In the genomic region with DNA sequence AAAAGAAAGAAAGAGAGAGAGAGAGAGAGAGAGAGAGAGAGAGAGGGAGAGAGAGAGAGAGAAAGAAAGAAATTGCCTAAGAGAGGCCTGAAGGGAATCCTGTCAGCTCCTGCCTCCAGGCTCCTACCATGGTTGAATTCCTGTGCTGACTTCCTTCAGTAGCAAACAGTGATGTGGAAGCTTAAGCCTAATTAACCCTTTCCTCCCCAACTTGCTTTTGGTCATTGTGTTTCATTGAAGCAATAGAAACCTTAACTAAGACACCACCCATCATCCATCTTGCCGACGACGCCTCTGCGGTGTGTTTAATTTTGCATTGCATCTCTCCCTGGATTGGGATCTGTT, we compare ENCODE assay signal across 29 mouse cellular contexts. TPM values are rescaled to one million over a fixed set of nuclear protein-coding genes. Genes with fewer than 3 reads are reported as not detected.
DNase-seq lines count a peak whose midpoint lies in the region; ATAC-seq and TF ChIP-seq lines count a peak whose summit lies in the region.
"Had no signal": no experiment of that assay in that cellular context is flagged by ENCODE, and none has a peak within 500 bp of the region (broad histone marks: within the 10 kb centered on the region; RNA-seq: fewer than 3 reads in every experiment).

No protein-coding gene starts in this region.

- no peak overlapping the region for H3K27ac ChIP-seq in embryonic facial prominence, embryonic 11.5 days (replicated peaks; ENCODE audit: low read depth, low read length)
- H3K27ac ChIP-seq in embryonic facial prominence, embryonic 10.5 days (replicated peaks), result no peak overlapping the region
- H3K27ac ChIP-seq in intestine, postnatal 0 days (ENCODE audit: low read depth, low read length), result no peak overlapping the region
- no peak overlapping the region for H3K27ac ChIP-seq in intestine, embryonic 15.5 days
- H3K27ac ChIP-seq in midbrain, embryonic 14.5 days (replicated peaks; ENCODE audit: low read depth, low read length), result no peak overlapping the region
- H3K27ac ChIP-seq in midbrain, embryonic 10.5 days (replicated peaks), result no peak overlapping the region
- H3K27ac ChIP-seq: forebrain, embryonic 13.5 days; kidney, embryonic 15.5 days; limb, embryonic 13.5 days; liver, embryonic 13.5 days; macrophage; stomach, embryonic 15.5 days had no signal

- no peaks in the 10 kb centered on the region for H3K27me3 ChIP-seq in embryonic facial prominence, embryonic 11.5 days (ENCODE audit: control insufficient read depth, insufficient read depth, low read length)
- H3K27me3 ChIP-seq in embryonic facial prominence, embryonic 10.5 days (replicated peaks; ENCODE audit: low read depth, poor library complexity, severe bottlenecking), result no peaks in the 10 kb centered on the region
- H3K27me3 ChIP-seq in intestine, postnatal 0 days (replicated peaks; ENCODE audit: control insufficient read depth, insufficient read depth, low read length), result no peaks in the 10 kb centered on the region
- no peaks in the 10 kb centered on the region for H3K27me3 ChIP-seq in intestine, embryonic 15.5 days (replicated peaks)
- H3K27me3 ChIP-seq in midbrain, embryonic 14.5 days (ENCODE audit: control insufficient read depth, insufficient read depth, low read length), result no peaks in the 10 kb centered on the region
- H3K27me3 ChIP-seq in midbrain, embryonic 10.5 days (ENCODE audit: low read depth, poor library complexity, severe bottlenecking), result no peaks in the 10 kb centered on the region
- H3K27me3 ChIP-seq: forebrain, embryonic 13.5 days; kidney, embryonic 15.5 days; limb, embryonic 13.5 days; liver, embryonic 13.5 days; stomach, embryonic 15.5 days had no signal

- no peaks in the 10 kb centered on the region for H3K4me1 ChIP-seq in embryonic facial prominence, embryonic 11.5 days (ENCODE audit: control insufficient read depth, insufficient read depth, low read length)
- H3K4me1 ChIP-seq in embryonic facial prominence, embryonic 10.5 days, result no peaks in the 10 kb centered on the region
- H3K4me1 ChIP-seq in intestine, postnatal 0 days (replicated peaks; ENCODE audit: control insufficient read depth, insufficient read depth, low read length), result no peaks in the 10 kb centered on the region
- H3K4me1 ChIP-seq in intestine, embryonic 15.5 days (replicated peaks), result no peaks in the 10 kb centered on the region
- no peaks in the 10 kb centered on the region for H3K4me1 ChIP-seq in midbrain, embryonic 14.5 days (ENCODE audit: control insufficient read depth, insufficient read depth, low read length)
- H3K4me1 ChIP-seq in midbrain, embryonic 10.5 days, result 0 out of 2 replicates have a peak, but pooled peaks cover 3% of the 10 kb centered on the region
- H3K4me1 ChIP-seq: forebrain, embryonic 13.5 days; kidney, embryonic 15.5 days; limb, embryonic 13.5 days; liver, embryonic 13.5 days; stomach, embryonic 15.5 days had no signal

- 81% methylated on average over 4 of the region's 4 CpGs for WGBS in embryonic facial prominence, embryonic 11.5 days
- WGBS in embryonic facial prominence, embryonic 10.5 days, result 85% methylated on average over 4 of the region's 4 CpGs
- 85% methylated on average over 4 of the region's 4 CpGs for WGBS in intestine, postnatal 0 days
- WGBS in intestine, embryonic 15.5 days, result 79% methylated on average over 4 of the region's 4 CpGs
- 84% methylated on average over 4 of the region's 4 CpGs for WGBS in midbrain, embryonic 14.5 days
- WGBS in midbrain, embryonic 10.5 days, result 89% methylated on average over 4 of the region's 4 CpGs

- no peak for ATAC-seq in embryonic facial prominence, embryonic 11.5 days (replicated peaks; ENCODE audit: insufficient number of reproducible peaks, low FRiP score, low TSS enrichment, low read depth)
- 0 out of 2 replicates have a peak, but pooled peaks have one; percentile 7 for ATAC-seq in intestine, postnatal 0 days
- no peak for ATAC-seq in intestine, embryonic 15.5 days
- no peak for ATAC-seq in midbrain, embryonic 14.5 days (ENCODE audit: low FRiP score, low TSS enrichment)
- ATAC-seq in granulocyte monocyte progenitor cell, adult 5-6 weeks (replicated peaks; ENCODE audit: poor library complexity, severe bottlenecking), result 0 out of 2 replicates have a peak, but pooled peaks have one; percentile 8
- ATAC-seq: activated CD4-positive, CD25-positive, alpha-beta regulatory T cell, adult 4 months; forebrain, embryonic 13.5 days had no signal

- no peak overlapping the region for H3K4me2 ChIP-seq in embryonic facial prominence, embryonic 11.5 days (ENCODE audit: low read depth, low read length)
- H3K4me2 ChIP-seq in intestine, postnatal 0 days (replicated peaks; ENCODE audit: low read depth), result no peak overlapping the region
- H3K4me2 ChIP-seq in intestine, embryonic 15.5 days (replicated peaks), result no peak overlapping the region
- H3K4me2 ChIP-seq in midbrain, embryonic 14.5 days (ENCODE audit: low read length), result no peak overlapping the region
- H3K4me2 ChIP-seq: forebrain, embryonic 13.5 days; kidney, embryonic 15.5 days; limb, embryonic 13.5 days; liver, embryonic 13.5 days; stomach, embryonic 15.5 days had no signal

- H3K9ac ChIP-seq in embryonic facial prominence, embryonic 11.5 days (replicated peaks; ENCODE audit: low read length), result no peak overlapping the region
- H3K9ac ChIP-seq in intestine, postnatal 0 days (ENCODE audit: low read depth, low read length), result no peak overlapping the region
- no peak overlapping the region for H3K9ac ChIP-seq in intestine, embryonic 15.5 days
- no peak overlapping the region for H3K9ac ChIP-seq in midbrain, embryonic 14.5 days (replicated peaks; ENCODE audit: low read length)
- H3K9ac ChIP-seq: forebrain, embryonic 13.5 days; kidney, embryonic 15.5 days; limb, embryonic 13.5 days; liver, embryonic 13.5 days; stomach, embryonic 15.5 days had no signal

- TF ChIP-seq CTCF in intestine, postnatal 0 days (IDR thresholded peaks at IDR 0.05; ENCODE audit: low read depth), result no peak

- no peak overlapping the region for H3K4me3 ChIP-seq in embryonic facial prominence, embryonic 11.5 days (ENCODE audit: low read depth, low read length)
- no peak overlapping the region for H3K4me3 ChIP-seq in embryonic facial prominence, embryonic 10.5 days
- no peak overlapping the region for H3K4me3 ChIP-seq in intestine, postnatal 0 days (ENCODE audit: low read depth, low read length)
- H3K4me3 ChIP-seq in intestine, embryonic 15.5 days (replicated peaks), result no peak overlapping the region
- H3K4me3 ChIP-seq in midbrain, embryonic 14.5 days (replicated peaks; ENCODE audit: low read depth, low read length), result no peak overlapping the region
- H3K4me3 ChIP-seq in midbrain, embryonic 10.5 days, result no peak overlapping the region
- H3K4me3 ChIP-seq: forebrain, embryonic 13.5 days; kidney, embryonic 15.5 days; limb, embryonic 13.5 days; liver, embryonic 13.5 days; myocyte; stomach, embryonic 15.5 days had no signal

- H3K9me3 ChIP-seq in embryonic facial prominence, embryonic 11.5 days (replicated peaks; ENCODE audit: control insufficient read depth, low read length), result no peaks in the 10 kb centered on the region
- peaks cover 8% of the 10 kb centered on the region for H3K9me3 ChIP-seq in embryonic facial prominence, embryonic 10.5 days
- H3K9me3 ChIP-seq in intestine, postnatal 0 days (ENCODE audit: control insufficient read depth), result no peaks in the 10 kb centered on the region
- H3K9me3 ChIP-seq in intestine, embryonic 15.5 days, result no peaks in the 10 kb centered on the region
- no peaks in the 10 kb centered on the region for H3K9me3 ChIP-seq in midbrain, embryonic 14.5 days (ENCODE audit: control insufficient read depth, low read length)
- peaks cover 9% of the 10 kb centered on the region; the same call in 1 of the 2 replicates for H3K9me3 ChIP-seq in midbrain, embryonic 10.5 days (replicated peaks)
- H3K9me3 ChIP-seq: liver, embryonic 13.5 days; stomach, embryonic 15.5 days had no signal

- no peaks in the 10 kb centered on the region for H3K36me3 ChIP-seq in embryonic facial prominence, embryonic 11.5 days (replicated peaks; ENCODE audit: control insufficient read depth, insufficient read depth, low read depth, low read length)
- H3K36me3 ChIP-seq in embryonic facial prominence, embryonic 10.5 days (replicated peaks), result no peaks in the 10 kb centered on the region
- H3K36me3 ChIP-seq in intestine, postnatal 0 days (ENCODE audit: control insufficient read depth, insufficient read depth), result no peaks in the 10 kb centered on the region
- H3K36me3 ChIP-seq in intestine, embryonic 15.5 days, result no peaks in the 10 kb centered on the region
- no peaks in the 10 kb centered on the region for H3K36me3 ChIP-seq in midbrain, embryonic 14.5 days (ENCODE audit: control insufficient read depth, insufficient read depth, low read length)
- H3K36me3 ChIP-seq in midbrain, embryonic 10.5 days, result no peaks in the 10 kb centered on the region
- H3K36me3 ChIP-seq: kidney, embryonic 15.5 days; limb, embryonic 13.5 days; liver, embryonic 13.5 days; stomach, embryonic 15.5 days had no signal

- peak; percentile 39 for DNase-seq in embryonic facial prominence, embryonic 11.5 days (ENCODE audit: low spot score)
- DNase-seq in embryonic facial prominence, embryonic 10.5 days (ENCODE audit: low spot score), result no peak
- DNase-seq in midbrain, embryonic 14.5 days, result peak; percentile 54
- no peak for DNase-seq in midbrain, embryonic 10.5 days (ENCODE audit: low spot score)
- DNase-seq in urinary bladder, postnatal 14 days (ENCODE audit: low spot score), result no peak
- DNase-seq: liver, embryonic 13.5 days; thymus, adult 18-20 months; thymus, postnatal 36 days had no signal

RNA-seq across cellular contexts. Expression of a gene that starts 23.4 kb away (rescaled TPM):
- polyA plus RNA-seq in embryonic facial prominence, embryonic 11.5 days (2014; fragmentation: Nextera tagmentation; extraction: Ambion mirVana), result 12.1 and 16.7 TPM in 2 replicates
- polyA plus RNA-seq in embryonic facial prominence, embryonic 10.5 days (2016; fragmentation: Nextera tagmentation; extraction: Ambion mirVana), result 14.5 and 17.0 TPM in 2 replicates
- polyA plus RNA-seq in intestine, postnatal 0 days (2015; fragmentation: Nextera tagmentation; extraction: Ambion mirVana), result 7.4 and 8.2 TPM in 2 replicates
- 10.7 and 11.5 TPM in 2 replicates for polyA plus RNA-seq in intestine, embryonic 15.5 days (2015; fragmentation: Nextera tagmentation; extraction: Ambion mirVana)
- polyA plus RNA-seq in midbrain, embryonic 14.5 days (2014; fragmentation: Nextera tagmentation; extraction: Ambion mirVana), result 42.8 and 44.9 TPM in 2 replicates
- 13.2 and 16.2 TPM in 2 replicates for polyA plus RNA-seq in midbrain, embryonic 10.5 days (2016; fragmentation: Nextera tagmentation; extraction: Ambion mirVana)
- total RNA-seq in granulocyte monocyte progenitor cell, adult 5-6 weeks (2014; fragmentation: Nextera tagmentation), result 2.0 and 5.9 TPM in 2 replicates
- total RNA-seq in granulocyte monocyte progenitor cell, adult 5-6 weeks (2017), result 3.4 and 4.6 TPM in 2 replicates

RNA-seq across cellular contexts. Expression of a gene that starts 43.5 kb away (rescaled TPM):
- polyA plus RNA-seq in embryonic facial prominence, embryonic 11.5 days (2014; fragmentation: Nextera tagmentation; extraction: Ambion mirVana), result not detected in 2 replicates
- not detected in 2 replicates for polyA plus RNA-seq in embryonic facial prominence, embryonic 10.5 days (2016; fragmentation: Nextera tagmentation; extraction: Ambion mirVana)
- polyA plus RNA-seq in intestine, postnatal 0 days (2015; fragmentation: Nextera tagmentation; extraction: Ambion mirVana), result not detected in 2 replicates
- polyA plus RNA-seq in intestine, embryonic 15.5 days (2015; fragmentation: Nextera tagmentation; extraction: Ambion mirVana), result not detected in 2 replicates
- not detected in 2 replicates for polyA plus RNA-seq in midbrain, embryonic 14.5 days (2014; fragmentation: Nextera tagmentation; extraction: Ambion mirVana)
- not detected in 2 replicates for polyA plus RNA-seq in midbrain, embryonic 10.5 days (2016; fragmentation: Nextera tagmentation; extraction: Ambion mirVana)
- total RNA-seq in granulocyte monocyte progenitor cell, adult 5-6 weeks (2014; fragmentation: Nextera tagmentation), result not detected in 2 replicates
- not detected in 2 replicates for total RNA-seq in granulocyte monocyte progenitor cell, adult 5-6 weeks (2017)
- total RNA-seq: adrenal gland, adult 8-10 months; ES-E14; gastrocnemius, adult 18-20 months; gastrocnemius, postnatal 36 days; hematopoietic stem cell, adult 5-6 weeks; left cerebral cortex, postnatal 14 days had no signal
- polyA plus RNA-seq: activated CD4-positive, CD25-positive, alpha-beta regulatory T cell, adult 4 months; cerebellum, adult 2 months; embryonic facial prominence, embryonic 14.5 days; forebrain, embryonic 13.5 days; heart, embryonic 16.5 days; kidney, embryonic 15.5 days; limb, embryonic 13.5 days; liver, embryonic 13.5 days; lung, adult 2 months; macrophage; myocyte; neural tube, embryonic 14.5 days; stomach, embryonic 15.5 days had no signal

RNA-seq across cellular contexts. Expression of a gene that starts 53.8 kb away (rescaled TPM):
- polyA plus RNA-seq in embryonic facial prominence, embryonic 11.5 days (2014; fragmentation: Nextera tagmentation; extraction: Ambion mirVana), result not detected in 2 replicates
- polyA plus RNA-seq in embryonic facial prominence, embryonic 10.5 days (2016; fragmentation: Nextera tagmentation; extraction: Ambion mirVana), result not detected in 2 replicates
- polyA plus RNA-seq in intestine, postnatal 0 days (2015; fragmentation: Nextera tagmentation; extraction: Ambion mirVana), result not detected in 2 replicates
- polyA plus RNA-seq in intestine, embryonic 15.5 days (2015; fragmentation: Nextera tagmentation; extraction: Ambion mirVana), result not detected in 2 replicates
- polyA plus RNA-seq in midbrain, embryonic 14.5 days (2014; fragmentation: Nextera tagmentation; extraction: Ambion mirVana), result not detected in 2 replicates
- not detected in 2 replicates for polyA plus RNA-seq in midbrain, embryonic 10.5 days (2016; fragmentation: Nextera tagmentation; extraction: Ambion mirVana)
- not detected in 2 replicates for total RNA-seq in granulocyte monocyte progenitor cell, adult 5-6 weeks (2014; fragmentation: Nextera tagmentation)
- not detected in 2 replicates for total RNA-seq in granulocyte monocyte progenitor cell, adult 5-6 weeks (2017)
- total RNA-seq: adrenal gland, adult 8-10 months; ES-E14; gastrocnemius, adult 18-20 months; gastrocnemius, postnatal 36 days; hematopoietic stem cell, adult 5-6 weeks; left cerebral cortex, postnatal 14 days had no signal
- polyA plus RNA-seq: activated CD4-positive, CD25-positive, alpha-beta regulatory T cell, adult 4 months; cerebellum, adult 2 months; forebrain, embryonic 13.5 days; heart, embryonic 16.5 days; kidney, embryonic 15.5 days; limb, embryonic 13.5 days; liver, embryonic 13.5 days; lung, adult 2 months; macrophage; myocyte; neural tube, embryonic 14.5 days; stomach, embryonic 15.5 days had no signal

Comparison
In these comparisons a context has a peak if more than half of its experiments do, and no peak if none do; other contexts are left out.
1. ATAC-seq: peak in intestine, postnatal 0 days (single experiment) and granulocyte monocyte progenitor cell, adult 5-6 weeks (single experiment); none in embryonic facial prominence, embryonic 11.5 days (single experiment), intestine, embryonic 15.5 days (single experiment) and midbrain, embryonic 14.5 days (single experiment).
2. DNase-seq: peak in embryonic facial prominence, embryonic 11.5 days (single experiment) and midbrain, embryonic 14.5 days (single experiment); none in embryonic facial prominence, embryonic 10.5 days (single experiment), midbrain, embryonic 10.5 days (single experiment) and urinary bladder, postnatal 14 days (single experiment).